Mouse (Mus musculus) heart, embryonic 16.5 days (tissue): Measurements from ENCODE around the gene Rab3il1. TPM values are rescaled to one million over a fixed set of nuclear protein-coding genes. Genes with fewer than 3 reads are reported as not detected.

Source experiments
- ATAC-seq: fragments of 200-750 bp; cut with Nextera tagmentation; replicated peaks from 2 replicates; pipeline ENCODE4 v1.8.0; 2017; ENCODE audit warnings: moderate number of reproducible peaks; ENCODE audit not compliant: insufficient read depth, low FRiP score; ENCODE audit errors: extremely low read depth
- H3K27ac ChIP-seq: fragments of 300-500 bp; sonication (generic); 2 replicates; pipeline ENCODE4 v1.5.1; 2014; ENCODE audit warnings: mild to moderate bottlenecking, low read length, control low read depth, moderate library complexity
- H3K27me3 ChIP-seq: fragments of 300-500 bp; sonication (generic); 2 replicates; pipeline ENCODE4 v1.6.1; 2014; ENCODE audit warnings: low read length, mixed read lengths; ENCODE audit not compliant: control insufficient read depth, insufficient read depth
- H3K36me3 ChIP-seq: fragments of 300-500 bp; sonication (generic); 2 replicates; pipeline ENCODE4 v1.6.1; 2014; ENCODE audit not compliant: control insufficient read depth, insufficient read depth
- H3K4me1 ChIP-seq: fragments of 300-500 bp; sonication (generic); 2 replicates; pipeline ENCODE4 v1.6.1; 2014; ENCODE audit warnings: low read length, mixed read lengths; ENCODE audit not compliant: control insufficient read depth, insufficient read depth
- H3K4me2 ChIP-seq: fragments of 300-500 bp; sonication (generic); 2 replicates; pipeline ENCODE4 v1.6.1; 2014; ENCODE audit warnings: low read depth, mild to moderate bottlenecking, control low read depth, low read length
- H3K4me3 ChIP-seq: fragments of 300-500 bp; sonication (generic); 2 replicates; pipeline ENCODE4 v1.5.1; 2014; ENCODE audit warnings: mild to moderate bottlenecking, control low read depth, low read length
- H3K9ac ChIP-seq: fragments of 300-500 bp; sonication (generic); 2 replicates; pipeline ENCODE4 v1.6.1; 2014; ENCODE audit warnings: low read length, control low read depth
- H3K9me3 ChIP-seq: fragments of 300-500 bp; sonication (generic); replicated peaks from 2 replicates; pipeline ENCODE4 v1.6.1; 2016; ENCODE audit warnings: low read length; ENCODE audit not compliant: control insufficient read depth
- WGBS: fragments of 180-500 bp; shearing (Covaris S2); extraction: QIAGEN DNeasy Blood & Tissue Kit; methylation state at CpG from one replicate; pipeline ENCODE4 v1.1.7; 2014; 5-methylcytosine and 5-hydroxymethylcytosine counted together
- polyA plus RNA-seq: library from polyadenylated mRNA; unstranded; fragments of >200 nt; fragmentation: Nextera tagmentation; extraction: Ambion mirVana; gene quantifications from 2 replicates; pipeline ENCODE4 v1.2.1, GENCODE M21; 2015

Rab3il1 gene
- polyA plus RNA-seq, 1 experiment from 2014 or later = 24.0 TPM

DNA sequence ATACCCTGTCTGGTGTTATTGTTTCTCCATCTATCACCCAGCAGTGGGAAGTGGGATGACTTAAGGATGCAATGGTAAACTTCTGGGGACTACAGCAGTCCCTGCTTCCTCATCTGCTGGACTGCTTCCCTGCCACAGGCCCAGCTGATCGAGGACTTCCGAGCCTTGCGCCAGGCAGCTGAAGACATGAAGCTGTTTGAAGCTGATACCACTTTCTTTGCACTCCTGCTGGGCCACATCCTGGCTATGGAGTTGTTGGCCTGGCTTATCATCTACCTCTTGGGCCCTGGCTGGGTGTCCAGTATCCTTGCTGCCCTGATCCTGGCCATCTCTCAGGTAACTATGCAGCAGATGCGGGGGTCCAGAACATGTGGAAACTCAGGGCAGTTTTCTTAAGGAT, 51.2 kb downstream of the Rab3il1 start:
- H3K4me1 ChIP-seq = peaks cover 23% of the 10 kb centered on the region
- no peak overlapping the region for H3K27ac ChIP-seq
- no peak overlapping the region for H3K4me3 ChIP-seq
- H3K9me3 ChIP-seq = no peaks in the 10 kb centered on the region
- H3K27me3 ChIP-seq = no peaks in the 10 kb centered on the region
- 84% methylated on average over 4 of the region's 4 CpGs for WGBS
- no peak overlapping the region for H3K9ac ChIP-seq
- peaks cover 50% of the 10 kb centered on the region for H3K36me3 ChIP-seq
- no peak for ATAC-seq
- H3K4me2 ChIP-seq = no peak overlapping the region

DNA sequence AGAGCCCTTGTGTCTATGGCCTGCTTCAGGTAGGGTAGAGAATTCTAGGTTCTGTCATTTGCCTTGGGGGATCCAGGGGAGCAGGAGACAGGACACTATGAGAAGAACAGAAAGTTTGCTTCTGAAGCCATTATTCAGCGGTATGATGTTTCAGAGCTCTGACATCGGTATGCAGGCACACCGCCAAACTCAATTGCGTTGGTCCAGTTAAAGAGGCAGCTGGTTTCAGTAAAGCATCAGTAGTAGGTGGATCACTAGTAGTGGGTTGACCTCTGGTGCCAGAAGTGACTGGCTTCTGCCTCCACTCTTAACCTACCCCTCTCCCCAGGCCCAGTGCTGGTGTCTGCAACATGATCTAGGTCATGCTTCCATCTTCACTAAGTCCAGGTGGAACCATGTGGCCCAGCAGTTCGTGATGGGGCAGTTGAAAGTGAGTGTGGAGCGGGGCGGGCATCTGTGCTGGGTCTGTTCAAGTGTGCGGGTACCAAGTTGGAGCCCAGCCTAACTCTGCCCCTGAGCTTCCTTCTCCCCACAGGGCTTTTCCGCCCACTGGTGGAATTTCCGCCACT, 52.3 kb downstream of the Rab3il1 start:
- no peak overlapping the region for H3K4me2 ChIP-seq
- no peak overlapping the region for H3K27ac ChIP-seq
- 90% methylated on average over 10 of the region's 10 CpGs for WGBS
- H3K4me3 ChIP-seq = no peak overlapping the region
- H3K9ac ChIP-seq = no peak overlapping the region
- peaks cover 55% of the 10 kb centered on the region for H3K36me3 ChIP-seq
- no peak for ATAC-seq
- peaks cover 20% of the 10 kb centered on the region for H3K4me1 ChIP-seq
- no peaks in the 10 kb centered on the region for H3K27me3 ChIP-seq
- H3K9me3 ChIP-seq = no peaks in the 10 kb centered on the region

DNA sequence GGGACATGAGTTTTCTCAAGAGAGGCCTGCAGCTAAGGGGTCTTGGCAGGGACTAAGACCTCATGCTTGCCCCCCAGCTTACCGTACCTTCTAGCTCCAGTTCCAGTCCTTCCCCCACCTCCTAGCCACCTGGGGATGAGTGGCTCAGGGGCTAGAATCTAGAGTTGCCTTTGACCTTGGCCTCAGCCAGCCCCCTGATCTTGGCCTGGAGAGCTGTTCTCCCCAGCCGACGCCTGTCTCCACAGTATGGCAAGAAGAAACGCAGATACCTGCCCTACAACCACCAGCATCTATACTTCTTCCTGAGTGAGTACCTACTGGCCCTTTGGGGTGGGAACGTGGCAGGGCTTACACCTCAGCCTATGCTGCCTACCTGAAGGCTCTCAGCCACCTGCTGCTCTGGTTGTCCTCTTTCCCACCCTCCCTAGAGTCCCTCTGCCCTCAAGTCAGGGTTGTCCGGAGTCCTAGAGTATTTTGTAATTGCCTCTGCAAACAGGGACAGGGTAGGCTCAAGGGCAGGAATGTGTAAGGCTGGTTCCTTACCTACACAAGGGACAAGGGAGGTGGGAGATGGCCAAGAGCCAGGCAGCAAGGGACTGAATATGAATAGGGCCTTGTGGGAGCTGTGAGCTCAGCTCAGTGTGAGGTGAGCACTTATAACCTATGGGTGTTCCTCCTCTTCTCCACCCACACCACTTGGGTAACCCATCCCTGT, 53.0 kb downstream of the Rab3il1 start:
- Histone ChIP-seq H3K4me2 (no peak overlapping the region), H3K9me3 (no peaks in the 10 kb centered on the region), H3K4me1 (peaks cover 15% of the 10 kb centered on the region), H3K36me3 (peaks cover 58% of the 10 kb centered on the region), H3K27ac (no peak overlapping the region), H3K27me3 (no peaks in the 10 kb centered on the region), H3K9ac (no peak overlapping the region), H3K4me3 (no peak overlapping the region)
- 83% methylated on average over 6 of the region's 6 CpGs for WGBS
- no peak for ATAC-seq

DNA sequence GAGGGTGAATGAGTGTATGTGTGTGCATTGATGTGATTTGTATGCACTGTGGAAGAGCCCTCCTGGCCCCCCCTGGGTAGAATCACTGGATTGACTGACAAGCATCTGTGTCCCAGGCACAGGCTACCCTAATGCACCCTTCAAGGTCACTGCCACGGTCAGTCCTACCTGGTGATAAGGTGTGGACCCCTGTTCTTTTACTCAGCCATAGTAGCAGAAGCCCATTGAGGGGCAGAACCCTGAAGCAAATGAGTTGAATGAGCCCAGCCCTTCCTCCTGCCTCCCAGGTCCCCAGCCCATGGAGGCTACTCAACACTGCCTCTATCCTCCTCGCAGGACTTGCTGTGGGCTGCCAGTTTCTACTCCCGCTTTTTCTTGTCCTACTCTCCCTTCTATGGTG, 53.8 kb downstream of the Rab3il1 start:
- H3K9me3 ChIP-seq = no peaks in the 10 kb centered on the region
- no peak for ATAC-seq
- H3K4me1 ChIP-seq = peaks cover 7% of the 10 kb centered on the region
- WGBS = 76% methylated on average over 3 of the region's 3 CpGs
- no peak overlapping the region for H3K4me3 ChIP-seq
- no peak overlapping the region for H3K9ac ChIP-seq
- no peak overlapping the region for H3K4me2 ChIP-seq
- peaks cover 58% of the 10 kb centered on the region for H3K36me3 ChIP-seq
- no peaks in the 10 kb centered on the region for H3K27me3 ChIP-seq
- H3K27ac ChIP-seq = no peak overlapping the region

DNA sequence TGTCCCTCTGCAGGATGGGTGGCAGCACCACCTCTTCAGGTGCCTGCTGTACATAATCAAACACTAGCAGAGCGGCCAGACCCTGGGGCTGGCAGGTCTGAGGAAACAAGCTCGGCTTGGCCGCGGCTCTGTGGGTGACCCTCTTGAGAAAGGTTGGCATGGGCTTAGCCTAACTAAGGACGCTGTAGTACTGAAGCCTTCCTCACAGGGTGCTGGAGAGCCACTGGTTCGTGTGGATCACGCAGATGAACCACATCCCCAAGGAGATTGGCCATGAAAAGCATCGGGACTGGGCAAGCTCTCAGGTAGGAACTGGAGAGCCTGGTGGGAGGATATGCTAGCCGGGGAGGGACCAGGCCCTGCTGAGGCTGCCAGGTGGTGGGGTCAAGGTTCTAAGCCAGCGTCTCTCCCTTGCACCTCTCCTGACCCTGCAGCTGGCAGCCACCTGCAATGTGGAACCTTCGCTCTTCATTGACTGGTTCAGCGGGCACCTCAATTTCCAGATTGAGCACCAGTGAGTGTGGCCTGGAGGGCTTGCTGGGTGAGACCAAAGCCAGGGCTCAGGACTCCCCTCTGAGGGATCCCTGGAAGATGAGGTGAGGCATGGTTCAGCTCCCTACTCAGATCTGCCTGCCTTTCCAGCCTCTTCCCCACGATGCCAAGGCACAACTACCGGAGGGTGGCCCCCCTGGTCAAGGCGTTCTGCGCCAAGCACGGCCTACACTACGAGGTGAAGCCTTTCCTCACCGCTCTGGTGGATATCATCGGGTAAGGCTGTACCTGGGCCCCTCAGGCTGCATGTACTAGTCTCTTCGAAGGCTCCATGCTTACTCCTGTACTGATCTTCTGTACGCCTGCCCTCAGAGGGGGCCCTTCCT, 54.6 kb downstream of the Rab3il1 start:
- Histone ChIP-seq H3K4me3 (no peak overlapping the region), H3K9ac (no peak overlapping the region), H3K9me3 (no peaks in the 10 kb centered on the region), H3K4me2 (no peak overlapping the region), H3K36me3 (peaks cover 58% of the 10 kb centered on the region), H3K27me3 (no peaks in the 10 kb centered on the region), H3K27ac (no peak overlapping the region), H3K4me1 (peaks cover 3% of the 10 kb centered on the region; the same call in 1 of the 2 replicates)
- ATAC-seq = no peak
- 84% methylated on average over 22 of the region's 22 CpGs for WGBS

DNA sequence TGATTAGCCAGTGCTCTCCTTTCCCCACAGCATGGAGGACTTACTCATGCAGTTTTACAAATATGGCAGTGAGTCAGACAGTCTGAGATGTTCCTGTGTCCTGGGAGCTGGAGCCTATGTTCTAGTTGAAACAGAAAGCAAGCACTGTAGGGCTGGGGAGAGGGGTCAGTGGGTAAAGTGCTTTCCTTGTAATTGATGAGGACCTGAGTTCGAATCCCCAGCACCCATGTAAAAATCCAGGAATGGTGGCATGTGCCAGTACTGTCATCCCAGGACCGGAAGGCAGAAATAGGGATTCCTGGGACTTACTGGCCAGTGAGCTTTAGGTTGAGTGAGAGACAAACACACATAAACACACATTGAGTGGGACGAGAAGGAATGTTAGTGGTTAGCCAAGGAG, 55.2 kb downstream of the Rab3il1 start:
- ATAC-seq = no peak
- 84% methylated on average over 3 of the region's 3 CpGs for WGBS
- Histone ChIP-seq H3K36me3 (peaks cover 58% of the 10 kb centered on the region), H3K27me3 (no peaks in the 10 kb centered on the region), H3K9ac (no peak overlapping the region), H3K4me1 (no peaks in the 10 kb centered on the region), H3K4me3 (no peak overlapping the region), H3K9me3 (no peaks in the 10 kb centered on the region), H3K4me2 (no peak overlapping the region), H3K27ac (no peak overlapping the region)

DNA sequence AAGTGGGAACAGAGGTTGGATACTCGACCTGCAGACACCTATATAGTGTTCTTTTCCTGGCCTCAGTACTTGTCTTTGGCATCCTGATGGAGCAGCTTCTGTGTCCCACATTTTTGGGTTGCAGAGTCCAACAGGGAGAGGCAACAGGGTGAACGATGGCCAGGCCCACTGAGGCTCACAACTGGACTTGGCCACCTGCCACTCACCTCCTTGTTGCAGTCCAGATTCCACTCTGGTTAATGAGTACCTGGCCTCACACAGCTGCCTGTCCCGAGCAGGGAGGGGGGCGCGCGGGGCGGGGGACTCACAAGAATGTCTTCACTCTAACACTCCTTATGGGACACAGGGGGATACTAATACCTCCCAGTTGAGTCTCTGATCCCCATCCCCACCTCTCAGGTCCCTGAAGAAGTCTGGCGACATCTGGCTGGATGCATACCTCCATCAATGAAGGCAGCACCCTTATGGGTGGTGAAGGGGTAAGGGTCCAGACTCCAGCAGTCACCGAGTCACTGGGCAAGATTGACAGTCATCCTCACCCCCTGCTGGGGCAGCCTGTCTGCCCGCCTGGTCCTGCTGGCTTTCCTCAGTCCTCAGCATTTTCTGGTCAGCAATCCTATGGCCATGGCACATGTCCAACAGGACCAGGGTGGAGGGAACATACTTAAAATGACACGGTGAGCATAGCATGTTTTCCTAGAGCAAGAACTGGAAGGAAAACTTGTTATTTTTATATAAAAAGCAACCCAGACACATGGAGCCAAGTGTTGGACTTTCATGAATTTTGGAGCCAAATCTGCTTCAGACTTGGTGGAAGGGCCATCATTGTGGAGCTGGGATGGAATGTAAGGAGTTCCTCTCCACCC, 56.2 kb downstream of the Rab3il1 start:
- ATAC-seq = no peak
- no peak overlapping the region for H3K27ac ChIP-seq
- H3K4me2 ChIP-seq = no peak overlapping the region

DNA sequence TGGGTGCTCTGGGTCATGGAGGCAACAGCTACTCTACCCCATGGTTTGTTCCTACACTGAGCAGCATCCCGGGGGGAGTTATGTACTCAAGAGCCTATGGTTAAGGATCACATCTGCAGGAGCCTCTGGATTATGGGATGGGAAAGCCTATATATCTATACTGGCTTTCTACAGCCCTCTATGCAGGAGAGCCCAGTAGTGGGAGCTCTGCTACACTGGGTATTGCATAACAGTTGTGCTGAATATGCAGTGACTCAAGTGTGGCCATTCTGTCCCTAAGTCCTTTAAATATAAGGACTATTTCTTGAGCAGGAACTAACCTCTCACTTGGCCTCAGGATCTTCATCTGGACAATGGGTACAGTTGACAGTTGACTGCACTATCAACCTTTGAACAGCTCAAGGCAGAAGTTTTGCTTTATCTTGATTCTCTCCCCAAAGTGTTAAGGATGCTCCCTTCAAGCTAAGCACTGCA, 56.9 kb downstream of the Rab3il1 start:
- peaks cover 50% of the 10 kb centered on the region for H3K36me3 ChIP-seq
- ATAC-seq = no peak

More for the DNA sequence above, 56.2 kb downstream of the Rab3il1 start:
- H3K27me3 ChIP-seq = no peaks in the 10 kb centered on the region
- peaks cover 57% of the 10 kb centered on the region for H3K36me3 ChIP-seq
- no peaks in the 10 kb centered on the region for H3K4me1 ChIP-seq
- no peak overlapping the region for H3K4me3 ChIP-seq
- 54% methylated on average over 11 of the region's 11 CpGs for WGBS
- H3K9ac ChIP-seq = no peak overlapping the region
- H3K9me3 ChIP-seq = no peaks in the 10 kb centered on the region

More for the DNA sequence above, 56.9 kb downstream of the Rab3il1 start:
- 81% methylated on average over 1 of the region's 1 CpGs for WGBS
- Histone ChIP-seq H3K9ac (no peak overlapping the region), H3K4me3 (no peak overlapping the region), H3K4me1 (no peaks in the 10 kb centered on the region), H3K27me3 (no peaks in the 10 kb centered on the region), H3K9me3 (no peaks in the 10 kb centered on the region), H3K4me2 (no peak overlapping the region), H3K27ac (no peak overlapping the region)
